Mouse (Mus musculus): ENCODE results near the gene Slc30a7.
"Not testable (repeated sequence)": the region's sequence is repeated elsewhere in the genome, so short reads cannot be mapped to it uniquely, and the experiment has no call there.

The Slc30a7 gene

GRCm38 (mm10) chr3:115944376-115944775 is 62.8 kb downstream of the Slc30a7 start:
- DNase-seq, result no peak

- DNase-seq, result no peak
Observed at GRCm38 (mm10) chr3:115941464-115941863, 65.7 kb downstream of the Slc30a7 start.

GRCm38 (mm10) chr3:115940510-115940909 is 66.7 kb downstream of the Slc30a7 start:
- no peak for DNase-seq

GRCm38 (mm10) chr3:115937807-115938206 is 69.4 kb downstream of the Slc30a7 start:
- no peak for DNase-seq

- peak; percentile 37 to 44 for DNase-seq
Observed at GRCm38 (mm10) chr3:115936734-115937599, 70.2 kb downstream of the Slc30a7 start.

- peak in 1 of 2 experiments; percentile 14 for DNase-seq
Observed at GRCm38 (mm10) chr3:115933293-115934186, 73.7 kb downstream of the Slc30a7 start.

GRCm38 (mm10) chr3:115931701-115932100 is 75.5 kb downstream of the Slc30a7 start:
- DNase-seq, result no peak

- DNase-seq, result no peak
Observed at GRCm38 (mm10) chr3:115926531-115926930, 80.7 kb downstream of the Slc30a7 start.

GRCm38 (mm10) chr3:115924401-115925190 is 82.6 kb downstream of the Slc30a7 start:
- no peak for DNase-seq

GRCm38 (mm10) chr3:115907406-115907805 is 99.8 kb downstream of the Slc30a7 start:
- DNase-seq, result not testable (repeated sequence)

- no peak for DNase-seq
Observed at GRCm38 (mm10) chr3:115905567-115905966, 101.6 kb downstream of the Slc30a7 start.

GRCm38 (mm10) chr3:115905067-115905466 is 102.1 kb downstream of the Slc30a7 start:
- no peak for DNase-seq

GRCm38 (mm10) chr3:115902301-115902956 is 104.8 kb downstream of the Slc30a7 start:
- no peak for DNase-seq

GRCm38 (mm10) chr3:115898354-115898948 is 108.8 kb downstream of the Slc30a7 start:
- DNase-seq, result no peak

GRCm38 (mm10) chr3:115893166-115893565 is 114.0 kb downstream of the Slc30a7 start:
- DNase-seq, result no peak

GRCm38 (mm10) chr3:115892341-115892740 is 114.9 kb downstream of the Slc30a7 start:
- DNase-seq, result no peak

All from thymus, adult 18-20 months (tissue).